Mouse (Mus musculus) C2C12 (cell line): ENCODE results near the gene 4930438A08Rik. TPM values are rescaled to one million over a fixed set of nuclear protein-coding genes. Genes with fewer than 3 reads are reported as not detected.

Experiments
- H3K27me3 ChIP-seq: one replicate; pipeline ENCODE4 v1.6.1; 2011; ENCODE audit not compliant: control insufficient read depth, insufficient read depth, insufficient read length
- H3K36me3 ChIP-seq: one replicate; pipeline ENCODE4 v1.6.1; 2011; ENCODE audit not compliant: control insufficient read depth, insufficient read depth
- H3K4me3 ChIP-seq: one replicate; pipeline ENCODE4 v1.5.1; 2011; ENCODE audit warnings: mild to moderate bottlenecking, control low read depth; ENCODE audit not compliant: poor library complexity, insufficient read depth, severe bottlenecking
- H3K79me2 ChIP-seq: one replicate; pipeline ENCODE4 v1.6.1; 2011; ENCODE audit not compliant: control insufficient read depth, insufficient read depth
- H3K79me3 ChIP-seq: one replicate; pipeline ENCODE4 v1.6.1; 2011; ENCODE audit warnings: low read depth, control low read depth
- H3ac ChIP-seq: one replicate; pipeline ENCODE3; 2011; ENCODE audit warnings: low read depth; ENCODE audit not compliant: control insufficient read depth, insufficient read length
- CEBPB ChIP-seq: IDR thresholded peaks from one replicate; pipeline ENCODE4 v1.6.1; 2011; ENCODE audit warnings: low read depth, mild to moderate bottlenecking, control low read depth, moderate library complexity
- CTCF ChIP-seq: IDR thresholded peaks from one replicate; pipeline ENCODE4 v1.5.1; 2011; ENCODE audit not compliant: control insufficient read depth, insufficient read depth, insufficient read length
- FOSL1 ChIP-seq: IDR thresholded peaks from one replicate; pipeline ENCODE4 v1.8.0; 2011; ENCODE audit warnings: mild to moderate bottlenecking, low read length; ENCODE audit not compliant: poor library complexity, insufficient read depth, severe bottlenecking
- MAX ChIP-seq: IDR thresholded peaks from one replicate; pipeline ENCODE4 v1.6.1; 2011; ENCODE audit warnings: mild to moderate bottlenecking, control low read depth
- MYOD1 ChIP-seq: IDR thresholded peaks from one replicate; pipeline ENCODE4 v1.6.1; 2011; ENCODE audit warnings: low read depth; ENCODE audit not compliant: control insufficient read depth, insufficient read length
- MYOG ChIP-seq: IDR thresholded peaks from one replicate; pipeline ENCODE4 v1.6.1; 2011; ENCODE audit not compliant: control insufficient read depth, insufficient read length; ENCODE audit errors: extremely low read depth
- USF1 ChIP-seq: IDR thresholded peaks from one replicate; pipeline ENCODE4 v1.6.1; 2011; ENCODE audit warnings: low read depth, mild to moderate bottlenecking, control low read depth, moderate library complexity
- polyA plus RNA-seq: library from polyadenylated mRNA; unstranded; fragments of >200 nt; fragmentation: generic; extraction: Trizol; gene quantifications from one replicate; pipeline ENCODE4 v1.2.1, GENCODE M21; 2012; ENCODE audit warnings: missing spikeins

Gene 4930438A08Rik
- polyA plus RNA-seq, 1 experiment = 0.01 TPM

DNA sequence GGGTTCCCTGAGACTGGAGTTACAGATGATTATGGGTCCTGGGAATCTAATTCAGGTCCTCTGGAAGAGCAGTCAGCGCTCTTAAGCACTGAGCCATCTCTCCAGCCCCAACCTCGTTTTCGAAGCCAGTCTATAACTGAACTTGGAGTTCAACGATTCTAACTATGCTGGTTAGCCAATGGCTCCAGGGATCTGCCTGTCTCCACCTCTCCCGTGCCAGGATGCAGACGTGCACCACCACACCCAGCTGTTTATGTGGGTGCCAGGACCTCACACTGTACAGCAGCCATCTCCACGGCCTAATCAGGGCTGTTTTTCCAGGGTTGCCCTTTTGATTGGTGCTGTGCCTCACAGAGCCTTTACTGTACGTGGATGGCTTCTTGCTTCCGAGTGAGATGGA, 10.1 kb upstream of the 4930438A08Rik start:
- H3K79me3 ChIP-seq = no peaks in the 10 kb centered on the region
- no peak overlapping the region for H3K4me3 ChIP-seq
- H3ac ChIP-seq = no peak overlapping the region
- H3K36me3 ChIP-seq = no peaks in the 10 kb centered on the region
- TF ChIP-seq MAX = no peak
- TF ChIP-seq USF1 = no peak
- no peak for TF ChIP-seq MYOG
- no peak for TF ChIP-seq MYOD1
- no peak for TF ChIP-seq CEBPB
- H3K79me2 ChIP-seq = no peaks in the 10 kb centered on the region
- H3K27me3 ChIP-seq = peaks cover 26% of the 10 kb centered on the region

DNA sequence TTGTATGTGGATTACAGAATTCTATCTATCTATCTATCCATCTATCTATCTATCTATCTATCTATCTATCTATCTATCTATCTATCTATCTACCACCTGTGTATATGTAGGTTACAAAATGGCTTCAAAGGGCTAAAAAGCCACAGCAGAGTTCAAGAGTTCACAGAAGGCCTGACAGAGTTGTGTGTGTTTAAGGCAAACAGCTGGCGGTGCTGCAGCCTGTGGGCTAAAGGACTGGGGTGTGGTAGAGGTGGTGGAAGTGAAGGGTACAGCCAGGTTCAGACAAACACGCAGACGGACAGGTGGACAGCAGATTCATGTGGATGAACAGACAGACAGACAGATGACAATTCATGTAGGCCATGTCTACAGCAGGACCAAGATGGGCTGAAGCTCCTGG, 6.3 kb upstream of the 4930438A08Rik start:
- Histone ChIP-seq H3K4me3 (no peak overlapping the region), H3K36me3 (no peaks in the 10 kb centered on the region), H3K79me2 (no peaks in the 10 kb centered on the region), H3K79me3 (no peaks in the 10 kb centered on the region), H3ac (no peak overlapping the region), H3K27me3 (peaks cover 15% of the 10 kb centered on the region)
- TF ChIP-seq MYOG (no peak), FOSL1 (no peak), CEBPB (no peak), MYOD1 (no peak), MAX (no peak), USF1 (no peak), CTCF (no peak)

DNA sequence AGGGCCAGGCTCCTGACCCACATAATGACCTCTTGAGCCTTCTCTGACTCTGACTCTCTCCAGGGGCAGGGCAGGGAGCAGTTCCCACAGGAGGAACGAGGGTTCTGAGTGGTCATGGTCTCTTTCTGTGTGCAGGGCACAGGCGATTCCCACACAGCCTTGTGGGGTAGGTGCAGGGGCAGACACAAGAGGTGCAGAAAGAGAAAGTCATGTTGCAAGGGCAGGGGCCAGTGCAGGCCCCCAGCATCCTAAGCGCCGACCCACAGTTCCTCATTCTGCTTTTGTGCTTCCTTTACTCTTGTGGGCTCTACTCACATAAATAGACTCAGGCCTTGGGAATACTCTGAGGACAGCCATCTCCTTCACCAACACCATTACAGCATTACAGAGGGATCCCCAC, 1.2 kb downstream of the 4930438A08Rik start:
- H3K36me3 ChIP-seq = no peaks in the 10 kb centered on the region
- H3K4me3 ChIP-seq = no peak overlapping the region
- no peak overlapping the region for H3ac ChIP-seq
- H3K27me3 ChIP-seq = peaks cover 10% of the 10 kb centered on the region
- no peaks in the 10 kb centered on the region for H3K79me2 ChIP-seq
- H3K79me3 ChIP-seq = no peaks in the 10 kb centered on the region
- TF ChIP-seq FOSL1 (no peak), MYOG (no peak), MAX (no peak), CEBPB (no peak), CTCF (no peak), MYOD1 (no peak), USF1 (no peak)

DNA sequence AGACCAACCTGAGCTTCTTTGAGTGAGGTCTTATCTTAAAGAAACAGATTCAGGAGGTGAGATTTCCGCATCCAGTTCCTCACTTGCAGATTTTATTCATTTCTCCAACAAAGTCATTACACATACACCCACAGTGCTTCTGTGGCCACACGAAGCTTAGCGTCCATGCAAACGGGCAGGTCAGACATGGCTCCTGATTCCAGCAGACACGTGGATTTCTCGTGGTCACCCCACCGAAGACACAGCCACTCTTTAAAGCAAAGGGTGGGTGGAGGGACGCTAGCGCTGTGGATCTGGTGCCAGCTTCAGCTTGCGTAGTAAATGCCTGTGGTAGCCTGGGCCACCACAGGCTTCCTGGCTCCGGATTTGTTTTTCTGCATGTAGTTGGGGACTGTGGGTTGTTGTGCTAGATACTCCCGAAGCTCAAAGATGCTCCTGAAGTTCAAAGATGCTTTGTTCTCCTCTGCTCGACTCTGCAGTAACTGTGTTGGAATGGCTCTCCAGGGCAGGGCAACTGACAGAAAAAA, 7.4 kb downstream of the 4930438A08Rik start:
- Histone ChIP-seq H3K79me3 (no peaks in the 10 kb centered on the region), H3K4me3 (no peak overlapping the region), H3ac (no peak overlapping the region), H3K79me2 (no peaks in the 10 kb centered on the region), H3K27me3 (peaks cover 16% of the 10 kb centered on the region), H3K36me3 (no peaks in the 10 kb centered on the region)
- TF ChIP-seq FOSL1 = no peak
- no peak for TF ChIP-seq USF1
- TF ChIP-seq MYOD1 = no peak
- TF ChIP-seq MYOG = no peak
- no peak for TF ChIP-seq MAX
- no peak for TF ChIP-seq CEBPB
- no peak for TF ChIP-seq CTCF

DNA sequence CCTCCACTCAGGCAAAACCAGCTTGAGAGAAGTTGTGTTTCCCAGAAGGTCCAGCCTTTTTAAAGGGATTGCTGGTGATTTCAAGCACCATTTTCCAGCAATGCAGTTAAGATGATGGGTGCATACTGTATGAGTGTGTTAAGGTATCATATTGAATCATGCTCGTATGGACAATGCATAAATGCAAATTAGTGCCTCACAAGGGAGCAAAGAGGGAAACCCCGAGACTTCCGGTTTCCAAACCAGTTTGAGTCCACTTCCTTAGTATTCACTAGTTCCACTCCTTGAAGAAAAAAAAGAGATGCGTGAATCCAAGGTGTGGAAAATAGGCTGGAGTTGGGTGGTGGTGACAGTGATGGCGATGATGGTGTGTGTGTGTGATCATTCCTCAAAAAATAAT, 7.9 kb downstream of the 4930438A08Rik start:
- Histone ChIP-seq H3K36me3 (no peaks in the 10 kb centered on the region), H3K79me3 (no peaks in the 10 kb centered on the region), H3K79me2 (no peaks in the 10 kb centered on the region), H3ac (no peak overlapping the region), H3K27me3 (peaks cover 15% of the 10 kb centered on the region), H3K4me3 (no peak overlapping the region)
- TF ChIP-seq CEBPB (no peak), USF1 (no peak), MYOD1 (no peak), FOSL1 (no peak), CTCF (no peak), MYOG (no peak), MAX (no peak)

DNA sequence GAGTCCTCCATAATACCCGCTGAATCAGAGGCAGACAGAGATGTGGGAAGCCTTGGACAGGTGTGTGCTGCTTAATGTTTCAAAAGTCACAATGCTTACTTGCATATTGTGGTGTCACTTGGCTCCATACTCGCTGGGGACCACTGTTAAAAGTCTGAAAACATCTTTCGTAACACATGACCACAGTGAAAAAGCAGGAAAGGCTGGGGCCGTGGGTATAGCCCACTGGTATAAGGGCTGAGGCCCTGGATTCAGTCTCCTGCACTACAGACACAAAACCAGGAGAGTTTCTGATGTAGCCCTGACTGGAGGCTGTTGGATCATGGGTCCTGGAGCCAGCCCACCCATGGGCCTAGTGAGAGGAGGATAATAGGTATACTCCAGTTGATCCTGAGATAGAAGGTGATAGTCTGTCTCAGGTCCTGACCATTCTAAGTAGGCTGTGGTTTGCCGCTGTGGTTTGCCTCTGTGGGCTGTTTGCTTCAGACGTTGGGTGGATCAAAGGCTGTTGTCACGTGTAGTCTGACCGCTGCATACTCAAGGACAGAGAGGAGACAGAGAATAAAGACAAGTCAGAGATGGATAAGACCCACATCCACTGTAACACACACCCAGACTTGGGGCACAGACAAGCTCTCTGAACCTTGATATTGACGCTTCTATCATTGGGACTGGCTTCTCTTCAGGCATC, 15.5 kb downstream of the 4930438A08Rik start:
- H3K4me3 ChIP-seq = no peak overlapping the region
- no peaks in the 10 kb centered on the region for H3K36me3 ChIP-seq
- H3K79me3 ChIP-seq = no peaks in the 10 kb centered on the region
- no peak overlapping the region for H3ac ChIP-seq
- H3K79me2 ChIP-seq = no peaks in the 10 kb centered on the region
- H3K27me3 ChIP-seq = peaks cover 3% of the 10 kb centered on the region
- no peak for TF ChIP-seq MYOD1
- no peak for TF ChIP-seq MAX
- no peak for TF ChIP-seq CTCF
- TF ChIP-seq USF1 = no peak
- TF ChIP-seq FOSL1 = no peak
- no peak for TF ChIP-seq MYOG
- TF ChIP-seq CEBPB = no peak
